Mouse (Mus musculus) G1E (cell line): ENCODE data around the gene Dab1. TPM values are rescaled to one million over a fixed set of nuclear protein-coding genes. Genes with fewer than 3 reads are reported as not detected.

Experiments used
- ATAC-seq: 2 replicates; pipeline ENCODE4 v1.8.0; 2016; ENCODE audit warnings: mild to moderate bottlenecking; ENCODE audit not compliant: insufficient number of reproducible peaks, poor library complexity, low FRiP score, severe bottlenecking; ENCODE audit errors: extremely low read depth
- DNase-seq: peaks from one replicate; pipeline ENCODE4 v3.0.0; 2012; ENCODE audit warnings: low spot score
- H3K27me3 ChIP-seq: 2 replicates; pipeline ENCODE4 v1.6.1; 2012; ENCODE audit warnings: mild to moderate bottlenecking, low read length, inconsistent platforms; ENCODE audit not compliant: insufficient read depth
- H3K36me3 ChIP-seq: replicated peaks from 2 replicates; pipeline ENCODE3; 2012; ENCODE audit warnings: mild to moderate bottlenecking, inconsistent platforms
- H3K4me1 ChIP-seq: 2 replicates; pipeline ENCODE4 v1.6.1; 2012; ENCODE audit warnings: low read depth, low read length, inconsistent platforms, mixed read lengths; ENCODE audit not compliant: insufficient read depth
- H3K4me3 ChIP-seq: 2 replicates; pipeline ENCODE4 v1.5.1; 2012; ENCODE audit warnings: low read depth, mild to moderate bottlenecking, inconsistent platforms, low read length, moderate library complexity, mixed read lengths
- H3K9me3 ChIP-seq: replicated peaks from 2 replicates; pipeline ENCODE4 v1.6.1; 2012; ENCODE audit warnings: inconsistent platforms
- CTCF ChIP-seq: IDR thresholded peaks from 2 replicates; pipeline ENCODE4 v1.5.1; 2012; ENCODE audit warnings: low read depth, low read length, inconsistent platforms, mixed read lengths
- GATA1 ChIP-seq: IDR thresholded peaks from 2 replicates; pipeline ENCODE4 v1.6.1; 2012; ENCODE audit warnings: borderline replicate concordance, low read length, inconsistent platforms, mixed read lengths
- GATA2 ChIP-seq: IDR thresholded peaks from 2 replicates; pipeline ENCODE4 v1.6.1; 2012; ENCODE audit warnings: low read depth, low read length, inconsistent platforms, borderline replicate concordance
- POLR2AphosphoS5 ChIP-seq: IDR thresholded peaks from 2 replicates; pipeline ENCODE4 v1.6.1; 2012; ENCODE audit warnings: low read depth, low read length, inconsistent platforms; ENCODE audit not compliant: insufficient replicate concordance
- TAL1 ChIP-seq: conservative IDR thresholded peaks from 2 replicates; pipeline ENCODE4 v1.6.1; 2012; ENCODE audit warnings: low read depth, low read length, inconsistent platforms, mixed read lengths
- polyA plus RNA-seq: library from polyadenylated mRNA; stranded (reverse); fragments of >175 nt; gene quantifications from 2 replicates; pipeline ENCODE4 v1.2.3, GENCODE M21; 2012
- total RNA-seq, 2 experiments: library from RNA; stranded (forward) in 1 of 2; stranded (reverse) in 1 of 2; fragments of 200-1000 nt in 1 of 2; fragments of >200 nt in 1 of 2; fragmentation: Nextera tagmentation in 1 of 2; gene quantifications; 2 replicates each; pipeline ENCODE4 v1.2.3; 2014 to 2017

Gene Dab1
- total and polyA plus RNA-seq, 3 experiments = 0.16 TPM; not detected in 2

- DNase-seq (no peak), ATAC-seq (no peak)
- no peak for TF ChIP-seq POLR2AphosphoS5
- TF ChIP-seq GATA2 = no peak
- no peak for TF ChIP-seq GATA1
- no peak for TF ChIP-seq TAL1
- no peak for TF ChIP-seq CTCF
- Histone ChIP-seq H3K27me3 (no peaks in the 10 kb centered on the region), H3K4me3 (no peak overlapping the region), H3K4me1 (no peaks in the 10 kb centered on the region), H3K36me3 (no peaks in the 10 kb centered on the region), H3K9me3 (peaks cover 26% of the 10 kb centered on the region)
Measured at GRCm38 (mm10) chr4:104513622-104514021, 894.5 kb downstream of the Dab1 start.

- no peaks in the 10 kb centered on the region for H3K36me3 ChIP-seq
- TF ChIP-seq POLR2AphosphoS5 (no peak), GATA1 (no peak), TAL1 (no peak), CTCF (no peak), GATA2 (no peak)
- no peaks in the 10 kb centered on the region for H3K4me1 ChIP-seq
- no peak for ATAC-seq
- DNase-seq = no peak
- H3K9me3 ChIP-seq = peaks cover 19% of the 10 kb centered on the region
- no peak overlapping the region for H3K4me3 ChIP-seq
- H3K27me3 ChIP-seq = no peaks in the 10 kb centered on the region
Measured at GRCm38 (mm10) chr4:104514568-104515000, 895.4 kb downstream of the Dab1 start.

DNA sequence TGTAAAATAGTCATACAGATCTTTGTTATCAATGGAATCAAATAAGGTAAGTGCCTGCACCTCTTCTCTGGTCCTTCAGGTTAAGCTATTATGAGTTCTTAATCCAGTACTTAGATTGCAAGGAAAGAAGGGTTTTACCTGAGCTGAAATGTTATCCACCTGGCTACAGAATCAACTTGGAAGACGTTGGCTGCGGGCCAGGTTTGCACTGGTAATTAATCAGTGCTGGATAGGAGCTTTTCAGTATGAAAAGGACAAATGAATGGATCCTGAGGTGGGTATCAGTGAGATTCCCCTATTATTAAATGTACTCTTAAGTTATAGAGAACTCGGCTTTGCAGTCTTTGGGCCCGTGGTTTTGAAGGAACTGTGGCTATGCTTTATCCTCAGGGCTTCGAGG is 896.5 kb downstream of the Dab1 start:
- ATAC-seq = no peak
- Histone ChIP-seq H3K27me3 (no peaks in the 10 kb centered on the region), H3K36me3 (no peaks in the 10 kb centered on the region), H3K9me3 (peaks cover 20% of the 10 kb centered on the region), H3K4me3 (no peak overlapping the region), H3K4me1 (no peaks in the 10 kb centered on the region)
- no peak for DNase-seq
- no peak for TF ChIP-seq GATA2
- TF ChIP-seq POLR2AphosphoS5 = no peak

DNA sequence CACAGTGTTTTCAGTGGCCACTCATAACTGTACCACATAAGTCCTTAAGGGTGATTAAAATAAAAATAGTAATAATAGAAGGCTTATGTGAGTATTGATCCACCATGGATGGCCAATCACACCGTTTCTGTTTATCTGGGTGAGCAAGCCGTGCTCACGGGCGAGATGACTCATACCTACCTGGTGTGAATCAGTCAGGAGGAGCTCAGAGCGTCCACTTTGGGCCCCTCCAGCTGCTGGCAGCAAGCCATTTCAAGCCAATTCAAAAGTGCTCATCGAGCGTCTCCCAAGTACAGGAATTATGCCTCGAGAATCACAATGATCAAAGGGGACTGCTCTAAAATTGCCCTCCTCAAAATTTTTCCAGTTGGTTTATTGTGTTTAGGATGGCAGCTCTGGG is 903.2 kb downstream of the Dab1 start:
- no peaks in the 10 kb centered on the region for H3K27me3 ChIP-seq
- H3K9me3 ChIP-seq = peaks cover 27% of the 10 kb centered on the region

GRCm38 (mm10) chr4:104523776-104524175 is 904.6 kb downstream of the Dab1 start:
- Histone ChIP-seq H3K4me1 (no peaks in the 10 kb centered on the region), H3K4me3 (no peak overlapping the region), H3K36me3 (no peaks in the 10 kb centered on the region), H3K9me3 (peaks cover 27% of the 10 kb centered on the region), H3K27me3 (no peaks in the 10 kb centered on the region)
- ATAC-seq (no peak), DNase-seq (no peak)
- TF ChIP-seq GATA1 (no peak), POLR2AphosphoS5 (no peak), CTCF (no peak), TAL1 (no peak), GATA2 (no peak)

More for the DNA sequence above, 903.2 kb downstream of the Dab1 start:
- H3K4me3 ChIP-seq = no peak overlapping the region
- ATAC-seq = no peak
- H3K36me3 ChIP-seq = no peaks in the 10 kb centered on the region
- no peak for TF ChIP-seq CTCF
- no peaks in the 10 kb centered on the region for H3K4me1 ChIP-seq
- no peak for DNase-seq

DNA sequence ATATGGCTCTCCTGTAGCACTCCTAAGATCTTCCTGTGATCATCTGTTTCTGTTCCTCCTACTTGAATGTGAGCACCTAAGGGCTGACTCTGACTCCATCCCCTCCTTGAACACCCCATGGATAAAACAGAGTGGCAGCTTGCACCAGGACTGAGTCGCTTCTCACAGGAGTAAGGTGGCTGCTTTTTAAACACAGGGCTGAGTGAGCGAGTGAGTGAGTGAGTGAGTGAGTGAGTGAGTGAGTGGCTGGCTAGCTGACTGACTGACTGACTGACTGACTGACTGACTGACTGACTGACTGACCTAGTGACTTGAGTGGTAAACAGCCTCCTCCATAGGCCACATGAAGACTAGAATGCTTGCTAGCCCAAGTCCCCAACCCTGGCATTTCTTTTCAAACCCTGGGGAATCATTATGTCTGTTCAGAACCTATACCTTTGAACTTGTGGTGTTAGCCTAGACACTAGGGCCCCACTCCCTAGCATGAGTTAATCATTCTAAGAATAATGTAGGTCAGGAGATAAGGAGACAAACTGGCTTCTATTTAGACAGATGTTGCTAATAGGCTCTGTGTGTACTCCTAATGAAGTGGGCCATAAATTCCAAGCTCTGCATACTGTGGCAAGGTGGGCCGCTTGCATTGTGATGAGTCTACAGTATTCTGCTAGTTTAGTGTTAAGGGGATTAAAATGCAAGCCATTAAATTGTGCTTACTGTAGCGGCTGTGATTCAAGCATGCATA is 910.9 kb downstream of the Dab1 start:
- no peak for ATAC-seq
- no peaks in the 10 kb centered on the region for H3K4me1 ChIP-seq
- H3K27me3 ChIP-seq = no peaks in the 10 kb centered on the region
- no peaks in the 10 kb centered on the region for H3K36me3 ChIP-seq
- TF ChIP-seq CTCF (no peak), GATA2 (no peak), POLR2AphosphoS5 (no peak)
- H3K4me3 ChIP-seq = no peak overlapping the region
- H3K9me3 ChIP-seq = peaks cover 34% of the 10 kb centered on the region
- no peak for DNase-seq

- H3K4me3 ChIP-seq = no peak overlapping the region
- no peak for ATAC-seq
- DNase-seq = no peak
- H3K9me3 ChIP-seq = peaks cover 24% of the 10 kb centered on the region
- H3K27me3 ChIP-seq = no peaks in the 10 kb centered on the region
- TF ChIP-seq GATA1 (no peak), POLR2AphosphoS5 (no peak), CTCF (no peak), TAL1 (no peak), GATA2 (no peak)
- H3K4me1 ChIP-seq = no peaks in the 10 kb centered on the region
- H3K36me3 ChIP-seq = no peaks in the 10 kb centered on the region
Measured at GRCm38 (mm10) chr4:104532846-104533245, 913.7 kb downstream of the Dab1 start.
